Mouse (Mus musculus) gastrocnemius, postnatal 14 days (tissue): Measurements from ENCODE around the gene Ndrg4. TPM values are rescaled to one million over a fixed set of nuclear protein-coding genes. Genes with fewer than 3 reads are reported as not detected.

ENCODE experiments used
- DNase-seq: peaks from one replicate; pipeline ENCODE4 v3.0.0; 2021; ENCODE audit warnings: mixed read lengths
- intact Hi-C: fragments of 180-260 bp; cut with DNase I; formaldehyde crosslinking; loops from one replicate; pipeline ENCODE4 v1.15.1; 2025; ENCODE audit warnings: low total_unique reads
- microRNA-seq, 2 experiments: library from miRNA; unstranded; fragments of <30 nt; microRNA quantifications; one replicate each; pipeline ENCODE4 v1.2.0; 2021
- total RNA-seq, 2 experiments: library from RNA; stranded (reverse); gene quantifications; 2 replicates each; pipeline ENCODE4 v1.2.3; 2021

Gene Ndrg4
- total RNA-seq, 2 experiments from 2014 or later = 6.5 to 8.8 TPM

DNA sequence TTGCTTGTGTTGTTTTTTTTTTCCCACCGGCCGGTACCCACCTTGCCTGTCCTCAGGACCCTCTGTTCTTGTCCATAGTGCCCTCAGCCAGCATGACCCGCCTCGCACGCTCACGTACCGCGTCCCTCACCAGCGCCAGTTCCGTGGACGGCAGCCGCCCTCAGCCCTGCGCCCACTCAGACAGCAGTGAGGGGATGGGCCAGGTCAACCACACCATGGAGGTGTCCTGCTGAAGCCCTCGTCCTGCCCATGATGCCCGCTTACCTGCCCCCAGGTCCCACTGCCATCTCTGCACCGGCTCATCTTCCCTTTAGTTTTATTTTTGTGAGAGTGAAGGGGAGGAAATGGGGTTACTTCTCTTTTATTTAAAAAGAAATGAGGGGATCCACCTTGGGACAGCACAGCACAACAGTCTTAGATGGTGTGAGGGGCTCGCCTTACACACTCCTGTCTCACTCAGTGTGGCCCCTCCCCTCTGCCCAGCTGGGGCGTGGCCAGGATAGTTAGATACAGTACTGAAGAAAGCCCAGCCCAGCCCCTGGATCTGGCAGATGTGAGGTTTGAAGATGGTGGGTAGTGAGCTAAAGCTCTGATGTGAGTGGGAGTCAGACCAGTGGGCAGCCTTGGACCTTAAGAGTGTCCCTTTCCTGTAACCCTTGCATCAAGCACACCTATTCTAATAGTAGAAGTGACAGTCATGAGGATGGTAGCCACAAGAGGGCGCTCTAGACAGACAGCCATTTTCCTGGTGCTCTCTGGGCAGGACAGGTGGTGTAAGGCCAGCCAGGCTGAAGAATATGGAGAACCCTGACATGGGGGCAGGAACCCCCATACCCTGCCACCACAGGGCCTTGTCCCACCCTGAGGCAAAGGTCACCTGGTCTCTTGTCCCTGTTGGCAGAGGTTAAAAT, 36.6 kb downstream of the Ndrg4 start:
- DNase-seq = peak; percentile 58
- intact Hi-C loops = no loop called here

DNA sequence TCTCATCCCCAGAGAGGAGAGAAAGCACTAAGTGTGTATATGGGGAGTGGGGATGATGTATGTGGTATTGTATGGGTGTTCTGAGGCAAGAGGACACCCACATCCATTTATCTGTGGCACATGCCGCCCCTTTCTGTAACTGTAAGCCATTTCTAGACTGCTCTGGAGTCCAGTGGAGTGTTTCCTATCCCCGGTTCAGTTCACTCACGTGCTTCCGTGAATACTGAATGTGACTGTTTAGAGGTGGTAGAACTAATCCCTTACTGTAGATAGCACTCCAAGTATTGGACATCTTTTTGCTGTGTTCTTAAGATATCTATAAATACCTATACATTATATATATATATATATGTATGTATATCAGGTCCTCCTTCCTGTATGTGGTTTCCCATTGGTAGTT, 37.6 kb downstream of the Ndrg4 start:
- DNase-seq = no peak
- intact Hi-C loops = no loop called here

DNA sequence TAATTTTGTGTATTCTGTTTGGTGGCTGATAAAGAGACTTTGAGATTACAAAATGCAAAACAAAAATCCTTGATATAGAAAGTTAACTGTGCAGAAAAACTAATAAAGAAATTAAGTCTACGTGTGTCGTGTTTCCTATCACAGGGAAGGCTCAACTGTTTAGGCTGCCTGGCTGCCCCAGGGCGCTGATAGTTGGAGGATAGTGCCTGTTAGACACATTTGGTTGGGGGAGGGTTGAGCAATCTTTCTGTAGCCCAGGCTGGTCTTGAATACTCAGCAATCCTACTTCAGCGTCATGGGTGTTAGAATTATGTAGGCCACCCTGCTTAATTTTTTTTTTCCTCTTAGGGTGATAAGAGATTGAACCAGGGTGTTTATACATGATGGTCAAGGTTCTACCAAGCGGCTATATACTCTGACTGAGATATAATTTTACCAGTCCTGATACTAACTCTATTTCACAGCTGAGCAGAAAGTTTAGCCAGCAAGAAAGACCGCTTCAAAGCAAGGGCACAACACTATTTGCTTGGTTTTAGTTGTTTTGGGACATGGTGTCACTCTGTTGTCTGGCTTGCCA, 38.1 kb downstream of the Ndrg4 start:
- no peak for DNase-seq
- intact Hi-C loops = no loop called here

DNA sequence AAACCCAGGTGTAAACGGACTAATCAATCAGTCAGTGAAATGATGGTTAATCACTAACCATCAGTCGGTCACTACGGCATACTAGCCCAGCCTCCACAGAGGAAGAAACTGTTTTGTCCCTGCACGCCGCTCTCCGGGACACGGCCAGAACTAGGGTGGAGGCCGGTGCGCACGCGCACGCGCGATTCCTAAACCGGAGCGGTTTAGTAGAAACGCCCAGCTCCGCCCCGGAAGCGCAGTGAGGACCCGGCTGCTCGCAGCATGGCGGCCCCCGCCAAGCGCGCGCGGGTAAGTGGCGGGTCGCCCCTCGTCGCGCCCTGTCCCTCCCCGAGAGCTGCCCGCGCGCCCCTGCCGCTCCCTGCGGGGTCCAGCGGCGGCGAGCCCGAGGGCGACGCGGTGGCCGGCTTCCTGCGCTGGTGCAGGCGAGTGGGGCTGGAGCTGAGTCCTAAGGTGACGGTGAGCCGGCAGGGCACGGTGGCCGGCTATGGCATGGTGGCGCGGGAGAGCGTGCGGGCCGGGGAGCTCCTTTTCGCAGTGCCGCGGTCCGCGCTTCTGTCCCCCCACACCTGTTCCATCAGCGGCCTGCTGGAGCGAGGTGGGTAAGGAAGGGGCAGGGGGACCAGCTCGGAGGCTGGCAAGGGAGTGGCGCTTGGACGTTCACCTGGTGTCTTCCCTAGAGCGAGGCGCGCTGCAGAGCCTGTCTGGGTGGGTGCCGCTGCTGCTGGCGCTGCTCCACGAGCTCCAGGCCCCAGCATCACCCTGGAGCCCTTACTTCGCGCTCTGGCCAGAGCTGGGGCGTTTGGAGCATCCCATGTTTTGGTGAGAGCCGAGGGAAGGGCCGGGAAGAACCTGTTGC, 39.1 kb downstream of the Ndrg4 start, which contains the start of gene Setd6:
Setd6 (plus strand) TSS at position 206 of the 856 bp plus-strand sequence.
- intact Hi-C loops = no loop called here
- DNase-seq = peak; percentile 85

DNA sequence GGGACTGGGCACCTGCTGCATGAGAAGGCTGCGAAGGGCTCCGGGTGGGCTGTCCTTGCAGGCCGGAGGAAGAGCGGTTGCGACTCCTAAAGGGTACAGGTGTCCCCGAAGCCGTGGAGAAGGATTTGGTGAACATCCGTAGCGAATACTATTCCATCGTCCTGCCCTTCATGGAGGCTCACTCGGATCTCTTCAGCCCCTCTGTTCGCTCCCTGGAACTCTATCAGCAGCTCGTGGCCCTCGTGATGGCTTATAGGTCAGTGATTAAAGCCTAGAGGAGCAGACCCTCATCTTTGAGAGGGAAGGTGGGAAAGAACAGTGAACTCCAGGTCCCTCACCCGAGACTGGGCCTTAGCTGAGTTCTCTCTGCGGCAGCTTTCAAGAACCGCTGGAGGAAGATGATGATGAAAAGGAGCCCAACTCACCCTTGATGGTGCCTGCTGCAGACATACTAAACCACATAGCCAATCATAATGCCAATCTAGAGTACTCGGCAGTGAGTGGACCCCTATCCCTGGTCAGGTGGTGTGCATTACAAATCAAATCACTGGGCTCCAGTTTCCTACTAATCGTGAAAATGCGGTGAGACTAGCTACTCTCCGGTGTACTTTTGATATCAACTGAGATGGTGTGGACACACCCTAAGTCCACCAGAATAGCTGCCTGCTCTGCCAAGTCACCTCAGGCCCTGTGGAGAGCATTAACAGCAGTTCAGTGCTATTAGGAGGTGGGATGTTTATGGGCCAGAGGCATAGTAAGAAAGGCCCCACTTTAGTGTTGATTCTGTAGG, 40.0 kb downstream of the Ndrg4 start:
- intact Hi-C loops = no loop called here
- DNase-seq = no peak

DNA sequence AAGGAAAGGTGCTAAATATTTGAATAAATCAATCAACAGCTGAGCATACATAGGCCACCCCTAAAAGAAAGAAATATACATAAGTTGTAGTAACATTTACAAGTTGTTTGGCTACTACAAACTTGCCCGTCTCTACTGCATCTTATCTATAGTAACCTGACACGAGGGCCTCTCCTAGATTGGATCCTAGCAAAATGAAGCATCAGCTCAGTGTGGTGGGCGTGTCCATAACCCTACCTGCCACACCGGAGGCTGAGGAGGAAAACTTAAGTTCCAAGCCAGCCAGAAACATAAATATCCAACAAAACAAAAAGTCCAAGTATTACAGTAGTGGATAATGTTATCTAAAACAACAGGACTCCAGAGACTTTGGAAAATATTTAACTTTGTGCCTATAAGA, 50.8 kb downstream of the Ndrg4 start:
- intact Hi-C loops = no loop called here
- no peak for DNase-seq

DNA sequence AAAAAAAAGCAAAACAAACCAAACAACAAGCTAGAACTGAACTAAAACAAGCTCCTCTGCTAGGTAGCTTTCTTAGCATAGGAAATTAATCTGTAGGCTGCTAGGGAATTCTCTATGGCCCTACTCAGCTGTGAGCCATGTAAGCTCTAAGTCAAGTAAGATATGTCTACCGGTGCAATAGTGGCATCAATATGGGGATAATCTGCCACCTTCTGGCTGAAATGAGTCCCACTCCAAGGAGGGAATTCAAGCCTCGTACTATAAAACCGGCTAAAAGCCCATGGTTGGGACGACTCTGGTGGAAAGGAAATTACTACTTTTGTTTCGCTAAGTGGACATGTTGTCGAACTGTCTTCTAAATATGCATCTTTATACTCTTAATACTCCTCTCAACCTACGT, 61.8 kb downstream of the Ndrg4 start:
- intact Hi-C loops = no loop called here
- no peak for DNase-seq

DNA sequence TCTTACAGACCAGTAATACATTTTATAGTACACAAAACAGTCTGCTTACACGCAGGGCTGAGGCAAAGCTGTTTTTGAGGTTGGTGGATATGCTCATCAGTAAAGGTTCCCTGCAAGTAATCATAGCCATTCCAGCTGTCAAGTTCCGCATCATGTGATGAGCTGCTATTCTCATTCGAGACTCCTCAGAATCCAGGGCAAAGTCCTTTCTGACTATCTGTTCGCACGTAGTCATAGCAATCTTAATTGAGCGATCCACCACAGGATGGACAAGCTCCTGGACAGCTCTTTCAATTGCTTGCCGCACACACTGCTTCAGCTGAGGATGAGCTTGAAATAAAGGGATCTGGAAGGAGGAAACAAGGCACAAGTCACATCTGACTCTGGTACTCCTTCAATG, 65.0 kb downstream of the Ndrg4 start:
- intact Hi-C loops = no loop called here

DNA sequence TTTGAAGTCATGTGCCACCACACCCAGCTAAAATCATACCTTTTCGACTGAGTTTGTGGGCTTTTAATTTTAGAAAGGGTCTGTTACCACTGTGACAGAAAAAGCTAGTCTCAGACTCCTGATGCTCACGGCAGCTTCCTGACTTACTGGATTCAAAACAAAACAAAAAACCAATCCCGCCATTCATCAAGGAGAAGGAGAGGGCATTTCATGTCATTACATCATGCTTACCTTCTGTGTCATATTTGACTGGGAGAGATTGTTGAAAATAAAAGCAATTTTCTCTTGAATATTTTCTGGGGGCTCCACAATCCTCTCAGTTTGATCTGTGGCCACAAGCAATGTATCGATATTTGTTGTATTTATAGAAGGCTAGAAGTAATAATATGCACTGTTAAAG, 71.2 kb downstream of the Ndrg4 start:
- intact Hi-C loops = no loop called here

More for the DNA sequence above, 65.0 kb downstream of the Ndrg4 start:
- no peak for DNase-seq

DNA sequence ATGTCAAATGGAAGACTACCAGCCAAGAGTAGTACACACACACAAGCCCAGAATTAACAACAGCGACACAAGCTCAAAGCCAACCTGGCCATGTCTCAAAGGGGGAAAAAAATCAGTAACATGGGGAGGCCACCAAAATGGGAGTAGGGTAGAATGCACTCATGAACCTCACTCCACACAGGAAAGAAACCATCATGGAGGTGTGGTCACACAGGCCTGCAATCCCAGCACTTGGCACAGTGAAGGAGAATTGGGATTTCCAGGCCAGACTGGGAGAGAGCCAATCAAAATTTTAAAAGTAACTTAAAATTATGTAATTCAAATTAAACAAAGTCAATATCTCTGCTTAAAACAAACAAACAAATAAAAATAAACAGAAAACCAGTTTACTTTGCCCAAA, 75.1 kb downstream of the Ndrg4 start:
- intact Hi-C loops = no loop called here
- no peak for DNase-seq

More for the DNA sequence above, 71.2 kb downstream of the Ndrg4 start:
- no peak for DNase-seq

DNA sequence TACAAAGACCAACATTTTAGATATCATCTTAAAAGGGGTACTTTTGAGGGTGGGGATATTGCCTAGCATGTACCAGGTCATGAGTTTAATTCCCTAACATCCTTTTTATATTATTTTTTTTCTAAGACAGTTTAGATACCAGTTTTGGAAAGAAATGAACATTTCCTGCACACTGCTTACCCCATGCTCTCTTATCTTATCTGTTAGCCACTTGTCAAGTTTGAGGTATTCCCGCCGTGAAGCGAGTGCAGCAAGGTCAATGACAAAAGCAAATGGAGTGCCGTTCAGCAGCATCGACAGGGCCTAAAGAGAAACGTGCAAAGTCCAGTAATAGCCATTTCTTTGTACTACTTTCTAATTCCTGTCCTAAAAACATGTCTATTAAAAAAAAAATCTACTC, 83.5 kb downstream of the Ndrg4 start:
- DNase-seq = no peak
- intact Hi-C loops = no loop called here

DNA sequence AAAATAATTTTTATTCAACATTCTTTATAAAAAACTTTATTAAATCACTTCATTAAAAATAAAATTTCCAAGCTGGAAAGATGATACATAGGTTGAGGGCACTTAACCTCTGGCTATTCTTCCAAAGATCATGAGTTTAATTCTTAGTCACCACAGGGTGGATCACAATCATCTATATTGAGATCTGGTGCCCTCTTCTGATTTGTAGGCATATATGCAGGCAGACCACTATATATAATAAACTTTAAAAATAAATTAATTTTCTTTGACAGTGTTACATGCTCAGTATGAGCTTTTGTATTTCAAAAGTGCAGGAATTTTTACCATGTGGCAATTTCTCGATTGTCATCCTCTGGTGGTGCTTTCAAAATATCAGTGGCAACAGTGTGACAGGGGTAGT, 87.4 kb downstream of the Ndrg4 start:
- DNase-seq = no peak
- intact Hi-C loops = no loop called here

Small RNAs within 50 kb of the gene (microRNA-seq; reads per million reads assigned to microRNA genes)
- gene Mir7073 = 0.50 to 1.3 reads per million in 2 experiments

Other genes starting within 250 kb of the Ndrg4 start
- 10 to 100 TPM in 1 of 2 experiments, 1 to 10 TPM in 1; 9.7 to 13.1 TPM for gene Cfap20, start 242.1 kb upstream of the Ndrg4 start, total RNA-seq
- 10 to 100 TPM; 22.4 to 30.3 TPM for gene Csnk2a2, start 186.9 kb upstream of the Ndrg4 start, total RNA-seq
- not detected for gene Ccdc113, start 142.9 kb upstream of the Ndrg4 start, total RNA-seq
- not detected for gene Prss54, start 100.6 kb upstream of the Ndrg4 start, total RNA-seq
- under 1 TPM; 0.69 to 0.98 TPM for gene Gins3, start 43.5 kb upstream of the Ndrg4 start, total RNA-seq
- 10 to 100 TPM in 1 of 2 experiments, 1 to 10 TPM in 1; 9.4 to 10.4 TPM for gene Setd6, start 38.9 kb downstream of the Ndrg4 start, total RNA-seq
- gene Cnot1, start 130.5 kb downstream of the Ndrg4 start, total RNA-seq = 10 to 100 TPM; 59.6 to 62.9 TPM
- gene Sap18b, start 148.4 kb downstream of the Ndrg4 start, total RNA-seq = 10 to 100 TPM; 78.3 to 88.9 TPM
- 1 to 10 TPM; 5.6 to 5.8 TPM for gene Slc38a7, start 176.6 kb downstream of the Ndrg4 start, total RNA-seq
- 100 to 1,000 TPM; 335 to 396 TPM for gene Got2, start 211.6 kb downstream of the Ndrg4 start, total RNA-seq